Mouse (Mus musculus) liver, embryonic 12.5 days (tissue): ENCODE results near the gene Tspan10. TPM values are rescaled to one million over a fixed set of nuclear protein-coding genes. Genes with fewer than 3 reads are reported as not detected.

ENCODE experiments used
- ATAC-seq: fragments of 200-750 bp; cut with Nextera tagmentation; 2 replicates; pipeline ENCODE4 v1.8.0; 2017; ENCODE audit warnings: moderate number of reproducible peaks, mild to moderate bottlenecking, moderate library complexity
- H3K27ac ChIP-seq: fragments of 300-500 bp; sonication (generic); 2 replicates; pipeline ENCODE4 v1.5.1; 2016; ENCODE audit warnings: mild to moderate bottlenecking
- H3K27me3 ChIP-seq: fragments of 300-500 bp; sonication (generic); replicated peaks from 2 replicates; pipeline ENCODE4 v1.6.1; 2016; ENCODE audit warnings: mild to moderate bottlenecking, moderate library complexity
- H3K36me3 ChIP-seq: fragments of 300-500 bp; sonication (generic); 2 replicates; pipeline ENCODE4 v1.6.1; 2016; ENCODE audit warnings: mild to moderate bottlenecking, moderate library complexity
- H3K4me1 ChIP-seq: fragments of 300-500 bp; sonication (generic); 2 replicates; pipeline ENCODE4 v1.6.1; 2016
- H3K4me2 ChIP-seq: fragments of 300-500 bp; sonication (generic); 2 replicates; pipeline ENCODE4 v1.6.1; 2016; ENCODE audit warnings: mild to moderate bottlenecking, moderate library complexity
- H3K4me3 ChIP-seq: fragments of 300-500 bp; sonication (generic); 2 replicates; pipeline ENCODE4 v1.5.1; 2016; ENCODE audit warnings: mild to moderate bottlenecking, moderate library complexity
- H3K9ac ChIP-seq: fragments of 300-500 bp; sonication (generic); 2 replicates; pipeline ENCODE4 v1.6.1; 2016; ENCODE audit warnings: mild to moderate bottlenecking, moderate library complexity
- H3K9me3 ChIP-seq: fragments of 300-500 bp; sonication (generic); replicated peaks from 2 replicates; pipeline ENCODE4 v1.6.1; 2016; ENCODE audit warnings: mild to moderate bottlenecking, moderate library complexity
- WGBS: fragments of 180-500 bp; shearing (Covaris S2); methylation state at CpG from one replicate; pipeline ENCODE4 v1.1.7; 2016; ENCODE audit not compliant: insufficient replicate concordance; 5-methylcytosine and 5-hydroxymethylcytosine counted together
- polyA plus RNA-seq: library from polyadenylated mRNA; unstranded; fragments of >200 nt; fragmentation: Nextera tagmentation; extraction: Ambion mirVana; gene quantifications from 2 replicates; pipeline ENCODE4 v1.2.1, GENCODE M21; 2016

The Tspan10 gene
- polyA plus RNA-seq, 1 experiment from 2014 or later: not detected

DNA sequence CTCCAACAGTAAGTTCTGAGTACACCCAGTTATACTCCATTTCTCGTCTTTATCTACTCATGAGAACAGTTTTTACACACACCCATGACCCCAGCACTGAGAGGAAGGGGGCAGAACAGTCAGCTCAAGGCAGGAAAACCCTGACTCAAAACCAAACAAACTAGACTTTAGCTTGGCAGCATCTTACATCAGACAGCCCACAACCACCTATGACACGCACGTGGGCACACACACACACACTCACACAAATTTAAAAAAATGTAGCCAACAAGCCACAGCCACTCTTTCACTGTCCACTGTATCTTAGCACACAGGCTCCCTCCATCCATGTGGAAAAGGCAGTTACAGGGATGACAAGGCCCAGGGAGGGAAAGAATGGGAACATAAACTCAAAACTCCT is 15.7 kb upstream of the Tspan10 start:
- H3K27ac ChIP-seq: 0 out of 2 replicates have a peak overlapping the region, but pooled peaks have one; percentile 5
- H3K9me3 ChIP-seq: no peaks in the 10 kb centered on the region
- H3K27me3 ChIP-seq: no peaks in the 10 kb centered on the region
- H3K4me3 ChIP-seq: no peak overlapping the region
- peaks cover 97% of the 10 kb centered on the region for H3K36me3 ChIP-seq
- no peak overlapping the region for H3K4me2 ChIP-seq
- H3K9ac ChIP-seq: no peak overlapping the region
- no peak for ATAC-seq
- 75% methylated on average over 3 of the region's 3 CpGs for WGBS
- peaks cover 10% of the 10 kb centered on the region; the same call in 1 of the 2 replicates for H3K4me1 ChIP-seq

DNA sequence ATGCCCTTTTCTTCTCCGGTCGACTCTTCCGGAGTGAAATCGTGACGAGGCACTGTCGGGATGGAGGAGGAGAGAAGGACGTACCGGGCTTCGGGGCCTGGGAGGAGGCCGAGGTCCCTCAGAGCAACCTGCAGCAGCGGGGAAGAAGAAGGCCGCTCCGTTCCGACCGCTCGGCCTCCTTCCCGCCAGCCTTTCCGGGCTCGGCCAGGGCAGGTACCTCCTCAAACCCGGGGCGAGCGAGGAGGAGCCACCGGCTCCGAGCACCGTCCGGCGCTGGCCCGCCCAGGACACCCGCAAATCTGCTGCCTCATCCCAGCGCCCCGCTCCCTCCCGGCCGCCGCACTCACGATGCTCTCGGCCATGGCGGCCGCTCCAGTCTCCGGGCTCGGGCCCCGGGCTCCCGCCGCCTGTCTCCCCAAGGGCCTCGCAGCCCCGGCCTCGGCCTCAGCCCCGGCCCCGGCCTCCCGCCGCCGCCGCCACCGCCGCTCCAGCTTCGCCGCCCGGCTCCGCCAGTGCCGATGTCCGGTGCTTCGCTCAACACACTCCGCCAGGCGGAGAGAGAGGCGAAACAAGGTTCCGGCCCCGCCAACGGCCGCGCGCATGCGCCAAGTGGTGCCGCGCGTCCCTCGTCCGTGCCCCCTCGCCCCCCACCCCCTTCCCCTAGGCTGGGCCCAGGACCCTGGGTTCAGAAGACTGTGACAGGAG is 5.1 kb upstream of the Tspan10 start, which contains the start of gene Nploc4:
Gene Nploc4, minus strand, starts transcription at position 557 of the 705 bp plus-strand sequence.
- Histone ChIP-seq H3K4me3 (peak within 1 kb of the TSS; percentile 96), H3K4me2 (peak within 1 kb of the TSS; percentile 84), H3K4me1 (peaks cover 13% of the 10 kb centered on the region), H3K36me3 (peaks cover 37% of the 10 kb centered on the region), H3K27ac (peak within 1 kb of the TSS; percentile 93), H3K27me3 (no peaks in the 10 kb centered on the region), H3K9me3 (no peaks in the 10 kb centered on the region), H3K9ac (peak within 1 kb of the TSS; percentile 97)
- peak; percentile 92 for ATAC-seq
- under 1% methylated on average over 73 of the region's 77 CpGs for WGBS

DNA sequence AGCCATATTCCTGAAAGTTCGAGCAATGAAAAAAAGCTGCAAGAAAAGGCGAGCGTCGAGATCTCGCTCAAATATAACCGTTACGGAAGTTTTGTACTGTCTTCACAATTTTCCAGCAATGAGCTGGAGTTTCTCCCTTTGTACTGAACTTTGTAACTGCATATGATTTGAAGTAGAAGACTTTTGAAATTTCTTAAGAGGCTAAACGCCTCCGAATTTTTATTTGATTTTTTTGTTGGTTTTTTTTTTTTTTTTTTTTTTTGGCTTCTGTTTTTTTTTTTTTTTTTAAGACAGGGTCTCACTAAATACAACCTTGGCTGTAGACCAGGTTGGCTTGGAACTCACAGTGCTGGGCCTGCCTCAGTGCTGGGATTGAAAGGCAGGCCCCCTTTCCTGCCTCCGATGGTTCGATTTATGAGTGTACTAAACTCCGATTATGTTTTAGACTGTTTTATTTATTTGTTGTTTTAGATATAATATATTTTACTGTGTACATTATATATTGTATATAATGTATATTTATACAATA is 4.5 kb upstream of the Tspan10 start:
- H3K9me3 ChIP-seq: no peaks in the 10 kb centered on the region
- H3K4me1 ChIP-seq: peaks cover 13% of the 10 kb centered on the region
- 29% methylated on average over 12 of the region's 12 CpGs for WGBS

DNA sequence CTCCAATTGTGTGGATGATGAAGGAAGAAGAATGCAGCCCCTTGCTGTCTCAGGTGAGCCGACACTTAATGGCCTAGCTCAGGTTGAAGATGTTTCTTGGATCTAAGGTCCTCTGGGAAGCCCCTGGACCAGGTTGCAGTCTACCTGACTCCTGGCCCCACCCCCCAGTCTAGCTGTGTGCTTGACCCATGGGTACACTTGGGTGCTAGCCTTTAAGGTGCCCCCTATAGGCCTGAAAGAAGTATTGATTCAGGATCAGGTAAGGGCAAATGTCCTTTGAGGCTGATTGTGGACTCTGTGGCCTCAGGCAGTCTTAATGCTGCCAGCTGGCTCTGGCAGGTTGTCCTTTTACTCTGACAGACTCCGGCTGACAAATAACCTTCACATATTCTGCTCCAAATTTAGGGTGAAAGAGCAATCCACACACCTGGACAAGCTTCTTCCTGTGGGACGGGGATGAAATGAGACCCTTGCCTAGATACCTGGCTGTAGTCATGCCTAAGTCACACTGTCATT is 379 bp downstream of the Tspan10 start:
- H3K9me3 ChIP-seq: no peaks in the 10 kb centered on the region
- H3K9ac ChIP-seq: no peak overlapping the region; the same call in 1 of the 2 replicates
- ATAC-seq: no peak
- no peaks in the 10 kb centered on the region for H3K36me3 ChIP-seq
- H3K4me1 ChIP-seq: peaks cover 3% of the 10 kb centered on the region; the same call in 1 of the 2 replicates
- H3K27ac ChIP-seq: no peak overlapping the region
- H3K4me2 ChIP-seq: no peak overlapping the region
- WGBS: 74% methylated on average over 3 of the region's 3 CpGs
- no peak overlapping the region for H3K4me3 ChIP-seq
- H3K27me3 ChIP-seq: 0 out of 2 replicates have a peak, but pooled peaks cover 9% of the 10 kb centered on the region

More for the DNA sequence above, 4.5 kb upstream of the Tspan10 start:
- H3K27ac ChIP-seq: peak overlapping the region; percentile 93
- H3K9ac ChIP-seq: peak overlapping the region; percentile 97
- peak overlapping the region; percentile 84 for H3K4me2 ChIP-seq
- H3K27me3 ChIP-seq: no peaks in the 10 kb centered on the region
- H3K4me3 ChIP-seq: peak overlapping the region; percentile 96
- no peak for ATAC-seq
- peaks cover 30% of the 10 kb centered on the region for H3K36me3 ChIP-seq

DNA sequence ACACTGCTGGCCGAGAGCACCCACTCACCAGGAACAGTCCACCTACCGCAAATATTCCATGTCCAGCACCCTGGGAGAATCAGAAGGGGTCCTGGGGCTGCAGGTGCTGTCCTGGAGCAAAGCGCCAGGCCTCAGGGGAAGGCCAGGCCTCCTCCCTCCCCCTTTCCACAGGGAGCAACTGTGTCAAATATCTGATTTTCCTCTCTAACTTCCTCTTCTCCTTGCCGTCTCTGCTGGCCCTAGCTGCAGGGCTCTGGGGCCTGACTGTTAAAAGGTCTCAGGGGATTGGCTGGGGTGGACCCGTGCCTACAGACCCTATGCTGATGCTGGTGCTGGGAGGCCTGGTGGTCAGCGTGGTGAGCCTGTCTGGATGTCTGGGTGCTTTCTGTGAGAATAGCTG is 1.7 kb downstream of the Tspan10 start:
- peaks cover 8% of the 10 kb centered on the region; the same call in 1 of the 2 replicates for H3K4me1 ChIP-seq
- 49% methylated on average over 6 of the region's 6 CpGs for WGBS
- no peak for ATAC-seq
- H3K9ac ChIP-seq: no peak overlapping the region
- no peaks in the 10 kb centered on the region for H3K9me3 ChIP-seq
- no peaks in the 10 kb centered on the region for H3K36me3 ChIP-seq
- no peak overlapping the region for H3K4me2 ChIP-seq
- H3K4me3 ChIP-seq: no peak overlapping the region
- no peak overlapping the region for H3K27ac ChIP-seq
- H3K27me3 ChIP-seq: 0 out of 2 replicates have a peak, but pooled peaks cover 9% of the 10 kb centered on the region

DNA sequence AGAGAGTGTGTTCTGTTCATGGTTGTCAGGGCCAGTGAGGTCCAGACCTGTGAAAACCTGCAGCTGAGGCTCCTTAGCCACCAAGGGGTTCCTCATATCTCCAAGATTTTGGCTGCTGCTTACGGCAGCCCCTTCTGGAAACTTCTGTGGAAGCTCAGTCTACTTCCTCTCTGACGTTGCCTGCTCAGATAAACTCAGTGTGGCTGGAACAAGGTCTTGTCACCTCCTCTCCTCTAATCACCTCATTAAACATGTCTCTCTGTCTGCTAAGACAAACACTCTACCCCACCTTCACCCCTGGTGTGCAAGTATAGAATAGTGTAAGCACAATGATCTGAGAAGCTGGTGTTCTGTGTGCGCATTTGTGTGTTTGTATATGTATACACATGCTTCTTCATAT is 3.0 kb downstream of the Tspan10 start:
- H3K9ac ChIP-seq: no peak overlapping the region
- no peak overlapping the region for H3K4me3 ChIP-seq
- ATAC-seq: no peak
- no peak overlapping the region for H3K27ac ChIP-seq
- WGBS: 41% methylated on average over 3 of the region's 3 CpGs
- no peaks in the 10 kb centered on the region for H3K36me3 ChIP-seq
- H3K27me3 ChIP-seq: 0 out of 2 replicates have a peak, but pooled peaks cover 13% of the 10 kb centered on the region
- H3K4me2 ChIP-seq: no peak overlapping the region
- H3K4me1 ChIP-seq: peaks cover 8% of the 10 kb centered on the region; the same call in 1 of the 2 replicates
- H3K9me3 ChIP-seq: no peaks in the 10 kb centered on the region

DNA sequence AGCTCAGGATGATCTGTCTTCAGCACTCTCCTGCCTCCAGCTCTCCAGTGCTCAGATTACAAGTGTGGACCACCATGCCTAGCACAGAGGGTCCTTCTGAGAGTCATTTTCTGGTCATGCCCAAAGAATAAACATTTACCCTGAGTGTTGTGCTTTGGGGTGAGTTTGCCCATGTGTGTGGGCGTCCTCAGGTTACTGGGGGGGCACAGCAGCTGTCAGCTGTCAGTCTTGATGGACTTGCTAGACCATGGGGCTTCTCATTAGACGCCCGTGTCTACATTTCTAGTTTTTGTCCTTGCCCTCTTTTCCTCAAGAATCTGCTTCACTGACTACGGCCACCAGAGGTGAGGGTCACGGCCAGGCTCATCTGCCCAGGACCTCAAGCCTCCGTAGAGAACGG is 4.7 kb downstream of the Tspan10 start:
- no peak overlapping the region for H3K4me3 ChIP-seq
- 74% methylated on average over 7 of the region's 7 CpGs for WGBS
- H3K9me3 ChIP-seq: no peaks in the 10 kb centered on the region
- no peak overlapping the region for H3K9ac ChIP-seq
- peaks cover 18% of the 10 kb centered on the region for H3K27me3 ChIP-seq
- no peak overlapping the region for H3K27ac ChIP-seq
- no peak overlapping the region for H3K4me2 ChIP-seq
- peaks cover 8% of the 10 kb centered on the region; the same call in 1 of the 2 replicates for H3K4me1 ChIP-seq
- no peak for ATAC-seq
- H3K36me3 ChIP-seq: no peaks in the 10 kb centered on the region

DNA sequence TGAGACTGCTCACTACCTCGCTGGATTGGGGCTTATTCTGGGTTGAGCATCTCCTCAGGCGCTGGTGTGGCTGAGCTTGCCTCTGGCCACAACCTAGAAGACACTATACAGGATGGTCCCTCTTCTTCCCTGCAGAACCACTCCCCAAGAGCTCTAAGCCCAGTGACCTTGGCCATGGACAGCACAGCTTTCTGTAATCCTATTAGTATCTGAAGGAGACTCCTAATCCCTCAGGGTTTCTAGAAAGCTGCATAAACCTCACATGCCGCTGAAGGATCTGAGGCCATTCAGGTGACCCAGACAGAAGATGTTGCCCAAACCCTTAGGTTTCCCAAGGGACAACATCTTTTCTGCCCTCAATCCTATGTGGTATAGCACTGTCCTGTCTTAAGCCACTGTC is 9.8 kb downstream of the Tspan10 start:
- Histone ChIP-seq H3K4me3 (no peak overlapping the region), H3K27me3 (peaks cover 15% of the 10 kb centered on the region), H3K27ac (no peak overlapping the region), H3K9me3 (no peaks in the 10 kb centered on the region), H3K36me3 (peaks cover 6% of the 10 kb centered on the region; the same call in 1 of the 2 replicates), H3K9ac (no peak overlapping the region), H3K4me1 (peaks cover 31% of the 10 kb centered on the region), H3K4me2 (no peak overlapping the region)
- ATAC-seq: no peak; the same call in 1 of the 2 replicates
- WGBS: 68% methylated on average over 3 of the region's 3 CpGs

DNA sequence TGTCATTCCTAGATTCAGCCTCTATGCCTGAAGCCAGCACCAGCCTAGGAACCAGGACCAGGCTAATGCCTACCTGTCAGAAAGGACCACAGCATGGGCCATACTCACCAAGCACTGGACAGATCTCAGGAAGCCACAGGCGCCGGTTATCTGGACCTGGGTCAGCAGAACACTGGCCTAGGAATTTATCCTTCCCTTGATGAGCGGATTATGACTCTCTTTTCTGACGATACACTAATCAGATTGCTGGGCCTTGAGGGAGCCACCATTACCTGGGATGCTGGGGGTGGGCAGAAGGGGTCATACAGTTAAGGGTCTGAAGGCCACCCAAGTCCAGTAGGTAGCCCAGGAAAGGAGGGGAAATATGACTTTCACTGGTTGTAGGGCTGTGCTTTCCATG is 10.9 kb downstream of the Tspan10 start, which contains the start of gene Pde6g:
Gene Pde6g, minus strand, starts transcription at position 195 of the 400 bp plus-strand sequence.
- ATAC-seq: no peak
- no peak within 1 kb of the TSS for H3K9ac ChIP-seq
- no peaks in the 10 kb centered on the region for H3K9me3 ChIP-seq
- H3K4me1 ChIP-seq: peaks cover 29% of the 10 kb centered on the region
- no peak within 1 kb of the TSS for H3K4me2 ChIP-seq
- 69% methylated on average over 4 of the region's 4 CpGs for WGBS
- peaks cover 15% of the 10 kb centered on the region for H3K27me3 ChIP-seq
- H3K36me3 ChIP-seq: peaks cover 6% of the 10 kb centered on the region; the same call in 1 of the 2 replicates
- H3K27ac ChIP-seq: no peak within 1 kb of the TSS
- H3K4me3 ChIP-seq: no peak within 1 kb of the TSS

DNA sequence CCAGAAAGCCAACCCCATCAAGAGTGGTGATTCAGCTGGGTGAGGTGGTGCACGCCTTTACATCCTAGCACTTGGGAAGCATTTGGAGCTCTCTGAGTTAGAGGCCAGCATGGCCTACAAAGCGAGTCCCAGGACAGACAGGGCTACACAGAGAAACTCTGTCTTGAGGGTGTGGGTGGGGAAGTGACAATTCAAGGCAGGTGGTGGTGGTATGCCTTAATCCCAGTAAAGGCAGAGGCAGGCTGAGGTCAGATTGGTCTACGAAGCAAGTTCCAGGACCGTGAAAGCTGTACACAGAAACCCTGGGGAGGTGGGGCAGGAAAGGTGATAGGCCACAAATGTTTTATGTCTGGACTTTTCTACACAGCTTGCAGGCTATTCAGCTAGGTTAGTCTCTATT is 12.5 kb downstream of the Tspan10 start:
- peak overlapping the region; percentile 38 for H3K27ac ChIP-seq

DNA sequence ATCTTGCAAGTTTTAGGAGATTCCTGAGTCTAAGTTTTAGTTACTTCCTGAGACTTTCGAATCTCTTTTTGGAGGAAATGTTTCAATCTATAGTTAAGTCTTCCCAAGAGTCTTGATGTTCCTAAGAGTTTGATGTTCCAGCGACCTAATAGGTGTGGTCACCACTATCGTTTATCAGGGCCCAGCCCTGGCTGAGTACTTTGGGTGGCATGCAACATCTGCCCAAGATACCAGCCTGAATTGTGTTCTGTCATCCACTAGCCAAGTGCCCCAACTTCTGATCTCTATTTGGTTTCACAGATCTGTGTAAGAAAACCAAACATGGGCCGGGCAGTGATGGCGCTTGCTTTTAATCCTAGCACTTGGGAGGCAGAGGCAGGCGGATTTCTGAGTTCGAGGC is 13.0 kb downstream of the Tspan10 start:
- Histone ChIP-seq H3K4me2 (peak overlapping the region; percentile 27; the same call in 1 of the 2 replicates), H3K9ac (no peak overlapping the region), H3K4me3 (no peak overlapping the region), H3K9me3 (no peaks in the 10 kb centered on the region), H3K4me1 (peaks cover 43% of the 10 kb centered on the region), H3K27me3 (peaks cover 11% of the 10 kb centered on the region), H3K27ac (peak overlapping the region; percentile 38), H3K36me3 (peaks cover 19% of the 10 kb centered on the region)
- ATAC-seq: peak; percentile 44; the same call in 1 of the 2 replicates
- 70% methylated on average over 7 of the region's 7 CpGs for WGBS

More for the DNA sequence above, 12.5 kb downstream of the Tspan10 start:
- ATAC-seq: no peak
- Histone ChIP-seq H3K27me3 (peaks cover 13% of the 10 kb centered on the region), H3K4me2 (no peak overlapping the region), H3K4me1 (peaks cover 43% of the 10 kb centered on the region), H3K4me3 (no peak overlapping the region), H3K36me3 (peaks cover 15% of the 10 kb centered on the region), H3K9me3 (no peaks in the 10 kb centered on the region), H3K9ac (no peak overlapping the region)
- 88% methylated on average over 4 of the region's 4 CpGs for WGBS

DNA sequence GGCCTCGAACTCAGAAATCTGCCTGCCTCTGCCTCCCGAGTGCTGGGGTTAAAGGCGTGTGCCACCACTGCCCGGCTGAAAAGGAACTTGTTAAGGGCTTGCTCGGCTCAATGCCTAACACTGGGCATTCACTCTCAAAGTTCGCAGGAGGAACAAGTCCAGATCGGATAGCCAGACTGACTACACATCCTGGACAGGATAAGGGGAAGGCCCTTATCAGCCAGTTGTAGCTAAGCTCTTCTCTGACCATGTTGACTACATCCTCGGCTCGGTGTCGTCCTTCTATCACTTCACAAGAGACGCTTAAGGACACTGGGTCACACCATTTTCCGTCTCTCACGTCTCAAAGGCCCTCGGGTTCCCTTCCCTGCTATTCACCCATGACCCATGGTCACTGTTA is 14.9 kb downstream of the Tspan10 start:
- 7% methylated on average over 14 of the region's 14 CpGs for WGBS
- peak overlapping the region; percentile 96 for H3K4me3 ChIP-seq
- peak overlapping the region; percentile 89 for H3K27ac ChIP-seq
- H3K9ac ChIP-seq: peak overlapping the region; percentile 92
- H3K36me3 ChIP-seq: peaks cover 38% of the 10 kb centered on the region
- H3K9me3 ChIP-seq: no peaks in the 10 kb centered on the region
- H3K27me3 ChIP-seq: 0 out of 2 replicates have a peak, but pooled peaks cover 4% of the 10 kb centered on the region
- peaks cover 47% of the 10 kb centered on the region for H3K4me1 ChIP-seq
- peak; percentile 48 for ATAC-seq
- peak overlapping the region; percentile 95 for H3K4me2 ChIP-seq
